Mouse (Mus musculus) hindbrain, embryonic 13.5 days (tissue): ENCODE results near the gene Vps53. TPM values are rescaled to one million over a fixed set of nuclear protein-coding genes. Genes with fewer than 3 reads are reported as not detected.

Source experiments
- ATAC-seq: fragments of 200-750 bp; cut with Nextera tagmentation; 2 replicates; pipeline ENCODE4 v1.8.0; 2017; ENCODE audit warnings: moderate TSS enrichment; ENCODE audit not compliant: low FRiP score
- H3K27ac ChIP-seq: fragments of 300-500 bp; sonication (generic); 2 replicates; pipeline ENCODE4 v1.5.1; 2015; ENCODE audit warnings: inconsistent platforms, mild to moderate bottlenecking, moderate library complexity
- H3K27me3 ChIP-seq: fragments of 300-500 bp; sonication (generic); 2 replicates; pipeline ENCODE4 v1.6.1; 2015; ENCODE audit warnings: mild to moderate bottlenecking, inconsistent platforms
- H3K36me3 ChIP-seq: fragments of 300-500 bp; sonication (generic); 2 replicates; pipeline ENCODE4 v1.6.1; 2015; ENCODE audit warnings: mild to moderate bottlenecking, inconsistent platforms
- H3K4me1 ChIP-seq: fragments of 300-500 bp; sonication (generic); replicated peaks from 2 replicates; pipeline ENCODE4 v1.6.1; 2015; ENCODE audit warnings: inconsistent platforms
- H3K4me2 ChIP-seq: fragments of 300-500 bp; sonication (generic); 2 replicates; pipeline ENCODE4 v1.6.1; 2015; ENCODE audit warnings: inconsistent platforms, mild to moderate bottlenecking, moderate library complexity
- H3K4me3 ChIP-seq: fragments of 300-500 bp; sonication (generic); 2 replicates; pipeline ENCODE4 v1.5.1; 2015; ENCODE audit warnings: mild to moderate bottlenecking, inconsistent platforms
- H3K9ac ChIP-seq: fragments of 300-500 bp; sonication (generic); 2 replicates; pipeline ENCODE4 v1.6.1; 2015; ENCODE audit warnings: mild to moderate bottlenecking, inconsistent platforms
- H3K9me3 ChIP-seq: fragments of 300-500 bp; sonication (generic); 2 replicates; pipeline ENCODE4 v1.6.1; 2016; ENCODE audit warnings: inconsistent platforms
- WGBS: fragments of 180-500 bp; shearing (Covaris S2); methylation state at CpG from one replicate; pipeline ENCODE4 v1.1.7; 2015; 5-methylcytosine and 5-hydroxymethylcytosine counted together
- polyA plus RNA-seq: library from polyadenylated mRNA; unstranded; fragments of >200 nt; fragmentation: Nextera tagmentation; extraction: Ambion mirVana; gene quantifications from 2 replicates; pipeline ENCODE4 v1.2.1, GENCODE M21; 2015

Vps53 gene
- polyA plus RNA-seq, 1 experiment from 2014 or later: 67.2 TPM

DNA sequence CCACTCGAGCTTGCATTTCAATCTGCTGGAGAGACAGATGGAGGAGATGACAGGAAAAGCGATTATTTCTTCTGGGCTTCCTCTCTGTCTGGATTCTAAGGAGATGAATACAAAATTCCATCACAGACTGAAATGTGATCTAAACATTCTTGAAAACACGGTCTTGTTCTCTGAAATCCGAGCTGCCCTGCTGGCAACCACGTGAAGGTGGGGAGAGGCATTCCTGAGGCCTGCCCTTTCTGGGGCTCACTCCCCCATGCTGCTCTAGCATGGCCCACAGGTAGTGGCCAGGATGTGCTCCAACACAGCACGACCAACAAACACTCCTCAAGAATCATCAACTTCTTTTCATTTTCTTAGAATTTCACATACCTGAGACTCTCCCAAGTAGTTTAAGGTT lies 19.2 kb downstream of the Vps53 start:
- Histone ChIP-seq H3K36me3 (peaks cover 91% of the 10 kb centered on the region), H3K27me3 (no peaks in the 10 kb centered on the region), H3K9me3 (no peaks in the 10 kb centered on the region), H3K4me3 (no peak overlapping the region), H3K9ac (no peak overlapping the region), H3K4me2 (no peak overlapping the region), H3K4me1 (no peaks in the 10 kb centered on the region), H3K27ac (no peak overlapping the region)
- no peak for ATAC-seq
- WGBS: 73% methylated on average over 6 of the region's 6 CpGs

DNA sequence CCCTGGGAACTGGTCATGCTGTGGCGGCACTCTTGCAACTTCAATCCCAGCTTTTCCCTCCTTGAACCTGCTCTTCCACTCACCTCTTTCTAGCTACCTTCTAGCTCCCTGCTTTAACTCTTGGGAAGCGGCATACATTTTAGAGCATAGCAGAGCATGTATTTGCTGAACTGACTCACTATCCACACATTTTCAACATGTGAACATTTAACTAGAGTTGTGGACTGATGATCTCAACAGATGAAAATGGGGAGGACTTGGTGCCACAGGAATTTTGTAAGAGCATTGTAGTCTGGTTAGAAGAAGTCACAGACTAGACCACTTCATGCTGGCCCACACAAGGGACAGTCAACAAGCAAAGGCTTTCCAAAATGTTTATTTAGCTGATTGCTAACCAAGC lies 21.1 kb downstream of the Vps53 start:
- no peak overlapping the region for H3K4me2 ChIP-seq
- H3K4me1 ChIP-seq: no peaks in the 10 kb centered on the region
- H3K36me3 ChIP-seq: peaks cover 92% of the 10 kb centered on the region
- no peak overlapping the region for H3K4me3 ChIP-seq
- WGBS: 95% methylated on average over 2 of the region's 2 CpGs
- H3K9me3 ChIP-seq: no peaks in the 10 kb centered on the region
- H3K27ac ChIP-seq: no peak overlapping the region
- H3K9ac ChIP-seq: no peak overlapping the region
- H3K27me3 ChIP-seq: no peaks in the 10 kb centered on the region
- no peak for ATAC-seq

DNA sequence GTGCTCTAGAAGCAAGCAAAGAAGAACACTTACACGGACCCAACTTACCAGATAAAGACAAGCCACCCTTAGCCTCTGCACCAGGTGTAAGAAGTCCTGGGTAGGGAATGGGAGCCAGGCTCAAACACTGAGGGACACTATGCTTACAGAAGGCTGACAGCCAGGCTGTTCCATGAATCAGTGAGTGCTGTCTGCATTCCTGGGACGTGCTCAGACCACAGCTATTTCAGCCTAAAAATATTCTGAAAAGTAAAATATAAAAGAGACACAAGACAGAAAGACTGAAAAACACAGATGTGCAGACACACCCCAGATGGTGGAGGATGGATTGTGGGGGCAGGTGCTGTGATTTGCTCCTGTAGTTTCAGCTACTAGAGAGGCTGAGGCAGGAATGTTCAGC lies 24.6 kb downstream of the Vps53 start:
- no peak overlapping the region for H3K4me3 ChIP-seq
- peaks cover 66% of the 10 kb centered on the region for H3K36me3 ChIP-seq
- H3K9ac ChIP-seq: no peak overlapping the region
- WGBS: 92% methylated on average over 2 of the region's 2 CpGs
- H3K9me3 ChIP-seq: no peaks in the 10 kb centered on the region
- H3K27ac ChIP-seq: no peak overlapping the region
- no peak for ATAC-seq
- no peaks in the 10 kb centered on the region for H3K4me1 ChIP-seq
- H3K4me2 ChIP-seq: no peak overlapping the region
- H3K27me3 ChIP-seq: no peaks in the 10 kb centered on the region

DNA sequence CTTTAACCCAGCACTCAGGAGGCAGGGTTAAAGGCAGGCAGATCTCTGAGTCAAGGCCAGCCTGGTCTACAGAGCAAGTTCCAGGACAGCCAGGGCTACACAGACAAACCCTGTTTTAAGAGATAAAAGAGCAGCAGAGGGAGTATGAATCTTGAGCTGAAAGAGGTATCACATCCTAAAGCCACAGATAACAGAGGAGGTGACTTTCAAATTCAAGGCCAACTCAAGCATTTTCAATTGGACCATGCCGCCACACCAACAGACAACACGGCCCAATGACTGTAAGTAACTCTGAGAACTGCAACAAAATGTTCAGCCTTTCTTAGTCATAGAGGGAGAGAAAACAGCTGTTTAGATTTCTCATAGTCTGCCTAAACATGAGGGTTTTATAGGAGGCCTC lies 25.2 kb downstream of the Vps53 start:
- Histone ChIP-seq H3K36me3 (peaks cover 60% of the 10 kb centered on the region), H3K4me3 (no peak overlapping the region), H3K4me1 (no peaks in the 10 kb centered on the region; the same call in 1 of the 2 replicates), H3K27me3 (no peaks in the 10 kb centered on the region), H3K4me2 (no peak overlapping the region), H3K9me3 (no peaks in the 10 kb centered on the region), H3K27ac (no peak overlapping the region), H3K9ac (no peak overlapping the region)
- WGBS: 98% methylated on average over 2 of the region's 2 CpGs
- ATAC-seq: no peak

DNA sequence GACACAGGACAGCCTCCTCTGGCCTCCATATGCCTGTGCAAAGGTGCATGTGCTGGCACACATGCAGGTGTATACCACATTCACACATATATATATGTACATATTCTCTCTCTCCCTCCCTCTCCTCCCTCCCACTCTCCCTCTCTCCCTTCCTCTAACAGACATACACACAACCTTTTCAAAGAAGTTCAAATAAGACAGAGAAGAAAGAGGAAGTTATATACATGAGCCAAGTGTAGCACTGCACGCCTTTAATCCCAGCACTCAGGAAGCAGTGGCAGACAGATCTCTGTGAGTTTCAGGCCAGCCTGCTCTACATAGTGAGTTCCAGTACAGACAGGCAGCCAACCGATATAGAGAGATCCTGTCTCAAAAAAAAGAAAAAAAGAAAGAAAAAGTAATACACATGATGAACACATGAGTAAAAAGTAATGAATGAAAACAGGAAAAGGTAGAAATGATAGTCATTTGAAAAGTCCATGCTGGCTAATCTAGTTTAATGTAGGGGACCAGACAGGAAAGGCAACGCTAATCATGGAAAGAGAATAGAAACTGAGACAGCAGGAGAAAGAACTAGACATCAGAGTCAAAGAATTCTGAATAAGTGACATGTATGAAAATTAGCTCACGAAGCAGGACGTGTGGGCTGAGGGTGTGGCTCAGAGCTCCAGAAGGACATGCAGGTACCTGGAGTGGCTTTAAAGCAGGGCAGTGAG lies 26.1 kb downstream of the Vps53 start:
- H3K36me3 ChIP-seq: peaks cover 52% of the 10 kb centered on the region
- no peak for ATAC-seq
- peaks cover 7% of the 10 kb centered on the region for H3K4me1 ChIP-seq
- H3K27me3 ChIP-seq: no peaks in the 10 kb centered on the region
- H3K27ac ChIP-seq: no peak overlapping the region
- H3K4me3 ChIP-seq: no peak overlapping the region
- H3K4me2 ChIP-seq: no peak overlapping the region
- no peaks in the 10 kb centered on the region for H3K9me3 ChIP-seq
- H3K9ac ChIP-seq: no peak overlapping the region
- WGBS: 93% methylated on average over 5 of the region's 5 CpGs

DNA sequence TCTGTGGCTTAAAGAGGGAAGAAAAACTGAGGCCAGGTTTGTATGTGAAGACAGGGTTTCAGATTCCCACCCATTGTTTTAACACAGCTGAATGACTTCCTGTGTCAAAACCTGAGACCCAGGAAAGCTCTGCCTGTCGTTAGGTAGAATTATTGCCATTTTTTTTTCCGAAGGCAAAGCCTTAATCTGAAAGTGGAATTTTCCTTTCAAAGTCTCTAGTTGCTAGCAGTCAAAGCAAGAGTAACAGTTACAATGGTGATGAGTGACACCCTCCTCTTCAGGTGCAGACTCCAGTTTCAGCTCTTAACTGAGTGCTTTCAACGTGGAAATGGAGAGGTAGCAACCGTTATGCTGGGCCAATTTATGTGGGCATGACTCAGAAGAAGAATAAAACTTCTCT lies 28.5 kb downstream of the Vps53 start:
- Histone ChIP-seq H3K4me1 (peaks cover 15% of the 10 kb centered on the region), H3K4me2 (no peak overlapping the region), H3K27ac (no peak overlapping the region), H3K27me3 (no peaks in the 10 kb centered on the region), H3K9me3 (no peaks in the 10 kb centered on the region), H3K36me3 (peaks cover 35% of the 10 kb centered on the region), H3K9ac (no peak overlapping the region), H3K4me3 (no peak overlapping the region)
- 83% methylated on average over 4 of the region's 4 CpGs for WGBS
- ATAC-seq: no peak

DNA sequence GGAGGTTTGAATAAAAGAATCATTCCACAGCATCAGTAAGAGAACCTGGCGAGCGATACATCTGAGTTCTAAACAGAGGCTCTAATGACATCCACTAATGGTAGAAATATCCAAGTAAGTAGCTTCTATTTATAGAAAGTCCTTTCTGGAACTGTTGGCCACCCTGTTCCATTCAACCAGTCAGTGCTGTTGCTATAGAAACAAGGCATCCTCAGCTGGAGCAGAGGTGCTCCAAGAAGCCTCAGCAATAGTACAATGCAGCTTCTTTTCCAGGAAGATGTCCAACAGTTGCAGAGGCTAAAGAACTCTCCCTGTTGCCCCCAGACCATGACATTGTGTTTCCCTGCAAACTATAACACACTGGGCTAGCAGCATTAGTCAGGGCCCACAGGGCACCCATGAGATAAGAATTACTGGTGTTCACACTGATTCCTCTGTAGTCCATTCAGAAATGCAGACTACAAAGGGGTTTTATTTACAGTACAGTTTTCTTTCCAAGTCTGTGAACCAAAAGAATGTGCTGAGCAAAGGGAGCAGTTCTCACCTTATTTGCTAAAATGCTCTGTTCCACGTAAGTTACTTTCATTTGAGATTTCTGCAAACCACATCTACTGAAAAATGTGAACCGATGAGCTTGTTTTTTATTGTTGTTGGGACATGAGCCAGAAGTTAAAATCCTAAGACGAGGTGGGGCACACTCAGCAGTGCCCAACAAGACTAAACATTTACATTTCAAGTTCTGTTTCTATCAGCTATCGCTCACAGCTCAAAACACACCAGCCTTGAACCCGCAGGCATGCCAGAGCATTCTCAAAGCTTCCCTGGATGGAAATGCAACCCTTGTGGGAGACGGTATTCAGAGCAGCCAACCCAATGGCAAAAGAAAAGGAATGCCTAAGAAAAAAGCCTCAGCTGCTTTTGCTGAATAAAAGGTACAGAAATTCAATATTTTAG lies 31.1 kb downstream of the Vps53 start:
- 75% methylated on average over 8 of the region's 8 CpGs for WGBS
- H3K27ac ChIP-seq: peak overlapping the region; percentile 66
- ATAC-seq: no peak
- peaks cover 20% of the 10 kb centered on the region for H3K36me3 ChIP-seq
- no peak overlapping the region for H3K4me3 ChIP-seq
- no peaks in the 10 kb centered on the region for H3K27me3 ChIP-seq
- no peak overlapping the region for H3K9ac ChIP-seq
- peaks cover 15% of the 10 kb centered on the region for H3K4me1 ChIP-seq
- H3K9me3 ChIP-seq: no peaks in the 10 kb centered on the region
- H3K4me2 ChIP-seq: 0 out of 2 replicates have a peak overlapping the region, but pooled peaks have one; percentile 10

DNA sequence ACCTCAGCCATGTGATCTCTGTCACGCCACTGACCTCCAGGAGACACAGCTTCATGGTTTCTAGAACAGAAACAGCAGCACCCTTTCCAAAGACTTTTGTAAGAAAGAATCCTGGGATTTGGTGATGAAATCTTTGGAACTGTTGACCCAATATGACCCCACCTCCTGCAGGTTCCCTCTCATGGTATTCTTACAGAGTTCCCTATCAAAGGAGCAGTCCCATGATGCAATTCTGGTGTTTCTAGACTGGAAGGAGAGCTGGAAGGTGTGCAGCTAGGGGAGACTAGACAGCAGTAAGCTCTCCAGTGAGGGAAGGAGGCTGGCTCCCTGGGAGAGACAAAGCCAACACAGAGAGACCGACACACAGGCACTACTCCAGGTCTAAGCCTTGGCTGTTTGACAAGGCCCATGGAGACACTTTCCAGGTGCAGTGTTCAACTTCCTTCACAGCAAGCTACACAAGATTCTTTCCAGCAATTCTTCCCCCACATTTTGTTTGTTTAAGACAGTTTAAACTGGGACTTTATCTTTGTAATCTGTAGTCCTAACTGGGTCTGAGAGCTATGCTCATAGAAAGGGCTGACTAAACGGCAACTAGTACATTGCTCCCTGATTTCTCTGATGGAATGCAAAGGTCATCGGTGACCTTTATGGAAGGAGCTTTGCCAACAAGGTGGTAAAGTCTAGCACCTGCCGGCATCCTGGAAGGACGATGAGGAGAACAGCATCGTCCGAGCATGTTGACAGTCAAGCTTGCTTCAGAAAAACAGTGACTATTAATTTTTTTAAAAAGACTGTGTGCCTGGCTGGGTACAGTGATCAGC lies 33.0 kb downstream of the Vps53 start:
- WGBS: 91% methylated on average over 8 of the region's 8 CpGs

DNA sequence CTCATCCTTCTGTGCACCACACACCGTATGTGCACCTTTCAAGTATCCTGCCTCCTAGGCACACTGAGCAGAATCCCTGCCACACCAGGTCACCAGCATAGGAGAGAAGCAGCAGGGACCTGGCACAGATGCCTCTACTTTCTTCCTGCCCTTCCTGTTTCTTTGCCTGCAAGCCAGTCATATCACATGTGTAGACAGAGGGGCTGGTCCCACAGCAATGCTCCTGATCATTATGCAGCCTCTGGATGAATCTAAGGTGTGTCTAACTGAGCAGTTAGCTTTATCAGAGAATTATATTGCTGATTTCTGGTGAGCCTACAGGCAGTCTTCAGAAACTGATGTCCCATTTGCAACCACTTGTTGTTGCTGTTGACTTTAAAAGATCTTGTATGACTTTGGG lies 34.3 kb downstream of the Vps53 start:
- no peak overlapping the region for H3K9ac ChIP-seq
- 100% methylated on average over 1 of the region's 1 CpGs for WGBS
- ATAC-seq: no peak

More for the DNA sequence above, 33.0 kb downstream of the Vps53 start:
- no peaks in the 10 kb centered on the region for H3K9me3 ChIP-seq
- no peak overlapping the region for H3K4me2 ChIP-seq
- H3K27me3 ChIP-seq: no peaks in the 10 kb centered on the region
- peaks cover 21% of the 10 kb centered on the region for H3K36me3 ChIP-seq
- H3K9ac ChIP-seq: no peak overlapping the region
- peaks cover 15% of the 10 kb centered on the region for H3K4me1 ChIP-seq
- H3K27ac ChIP-seq: no peak overlapping the region
- H3K4me3 ChIP-seq: no peak overlapping the region
- ATAC-seq: no peak

DNA sequence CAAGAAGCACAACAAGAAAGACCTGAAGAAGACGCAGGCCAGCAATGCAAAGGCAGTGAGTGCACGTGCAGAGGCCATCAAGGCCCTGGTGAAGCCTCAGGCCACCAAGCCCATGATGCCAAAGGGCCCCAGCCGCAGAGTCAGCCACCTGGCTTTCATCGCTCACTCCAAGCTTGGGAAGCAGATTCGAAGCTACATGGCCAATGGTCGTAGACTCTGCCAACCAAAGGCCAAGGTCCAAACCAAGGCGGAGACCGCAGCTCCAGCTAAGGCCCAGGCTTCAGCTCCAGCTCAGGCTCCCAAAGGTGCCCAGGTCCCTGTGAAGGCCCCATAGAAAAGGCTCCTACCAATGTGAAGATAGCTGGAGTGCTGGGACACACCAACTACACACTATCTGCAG lies 35.1 kb downstream of the Vps53 start:
- ATAC-seq: no peak
- H3K9me3 ChIP-seq: no peaks in the 10 kb centered on the region
- H3K4me1 ChIP-seq: peaks cover 15% of the 10 kb centered on the region
- no peak overlapping the region for H3K4me3 ChIP-seq
- 96% methylated on average over 8 of the region's 8 CpGs for WGBS
- peaks cover 23% of the 10 kb centered on the region for H3K36me3 ChIP-seq
- no peak overlapping the region for H3K4me2 ChIP-seq
- no peak overlapping the region for H3K27ac ChIP-seq
- no peak overlapping the region for H3K9ac ChIP-seq
- H3K27me3 ChIP-seq: no peaks in the 10 kb centered on the region

More for the DNA sequence above, 34.3 kb downstream of the Vps53 start:
- H3K4me3 ChIP-seq: no peak overlapping the region
- H3K27me3 ChIP-seq: no peaks in the 10 kb centered on the region
- H3K4me2 ChIP-seq: no peak overlapping the region
- H3K4me1 ChIP-seq: peaks cover 15% of the 10 kb centered on the region
- peaks cover 23% of the 10 kb centered on the region for H3K36me3 ChIP-seq
- H3K27ac ChIP-seq: no peak overlapping the region
- no peaks in the 10 kb centered on the region for H3K9me3 ChIP-seq

DNA sequence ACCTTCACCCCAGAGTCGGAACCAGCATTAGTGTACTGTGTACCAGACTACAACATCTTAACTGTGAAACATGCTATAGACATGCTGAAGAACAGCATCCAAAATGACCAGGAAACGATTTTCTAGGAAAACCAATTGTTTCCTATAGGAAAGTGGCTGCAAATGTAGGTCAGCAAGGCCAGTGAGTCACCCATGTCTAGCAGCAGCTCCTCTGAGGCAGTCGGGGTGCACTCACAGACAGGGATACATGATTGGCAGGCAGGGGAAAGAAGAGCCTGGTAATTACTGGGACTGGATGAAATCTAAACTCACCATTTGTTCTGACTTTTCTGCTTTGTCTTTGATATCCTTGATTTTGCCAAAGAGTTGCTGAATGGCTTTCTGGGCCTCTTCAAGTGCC lies 41.5 kb downstream of the Vps53 start:
- H3K9me3 ChIP-seq: no peaks in the 10 kb centered on the region
- no peak for ATAC-seq
- H3K27me3 ChIP-seq: no peaks in the 10 kb centered on the region
- no peak overlapping the region for H3K4me3 ChIP-seq
- H3K27ac ChIP-seq: no peak overlapping the region
- H3K9ac ChIP-seq: no peak overlapping the region
- WGBS: 88% methylated on average over 3 of the region's 3 CpGs
- H3K4me1 ChIP-seq: no peaks in the 10 kb centered on the region
- no peak overlapping the region for H3K4me2 ChIP-seq
- H3K36me3 ChIP-seq: peaks cover 61% of the 10 kb centered on the region
